Mouse (Mus musculus) G1E (cell line): ENCODE results near the gene Epor.

Experiments
- CTCF ChIP-seq: IDR thresholded peaks from 2 replicates; pipeline ENCODE4 v1.5.1; 2012; ENCODE audit warnings: low read depth, low read length, inconsistent platforms, mixed read lengths
- GATA1 ChIP-seq: IDR thresholded peaks from 2 replicates; pipeline ENCODE4 v1.6.1; 2012; ENCODE audit warnings: borderline replicate concordance, low read length, inconsistent platforms, mixed read lengths
- POLR2AphosphoS5 ChIP-seq: IDR thresholded peaks from 2 replicates; pipeline ENCODE4 v1.6.1; 2012; ENCODE audit warnings: low read depth, low read length, inconsistent platforms; ENCODE audit not compliant: insufficient replicate concordance

DNA sequence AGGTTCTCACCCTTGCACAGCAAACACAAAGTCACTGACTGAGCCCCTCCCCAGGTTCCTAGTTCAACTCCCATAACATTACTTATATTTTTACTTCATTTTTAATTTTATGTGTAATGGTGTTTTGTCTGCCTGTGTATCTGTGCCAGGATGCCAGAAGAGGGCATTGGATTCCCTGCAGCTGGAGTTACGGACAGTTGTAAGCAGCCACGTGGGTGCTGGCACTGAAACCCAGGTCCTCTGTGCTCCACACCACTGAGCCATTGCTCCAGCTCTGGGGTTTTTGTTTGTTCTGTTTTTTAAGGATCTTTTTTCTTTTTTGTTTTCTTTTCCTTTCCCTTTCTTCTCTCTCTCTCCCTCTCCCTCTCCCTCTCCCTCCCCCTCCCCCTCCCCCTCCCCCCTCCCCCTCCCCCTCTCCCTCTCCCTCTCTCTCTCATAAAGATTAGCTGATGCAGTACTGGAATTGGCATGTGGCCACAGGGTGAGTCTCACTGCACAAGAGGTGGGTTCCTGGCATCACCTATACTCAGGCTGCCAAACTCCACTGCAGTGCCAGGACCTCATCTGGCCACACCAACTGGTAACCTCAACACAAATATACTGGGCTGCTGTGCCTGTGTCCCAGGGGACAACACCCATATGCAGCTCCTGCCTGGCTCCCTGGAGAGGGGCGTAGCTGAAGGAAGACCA, 33.0 kb upstream of the Epor start:
- no peak for TF ChIP-seq CTCF
- TF ChIP-seq GATA1 = no peak
- no peak for TF ChIP-seq POLR2AphosphoS5
